8 mouse cellular contexts compared by ENCODE assay signal in the genomic region with DNA sequence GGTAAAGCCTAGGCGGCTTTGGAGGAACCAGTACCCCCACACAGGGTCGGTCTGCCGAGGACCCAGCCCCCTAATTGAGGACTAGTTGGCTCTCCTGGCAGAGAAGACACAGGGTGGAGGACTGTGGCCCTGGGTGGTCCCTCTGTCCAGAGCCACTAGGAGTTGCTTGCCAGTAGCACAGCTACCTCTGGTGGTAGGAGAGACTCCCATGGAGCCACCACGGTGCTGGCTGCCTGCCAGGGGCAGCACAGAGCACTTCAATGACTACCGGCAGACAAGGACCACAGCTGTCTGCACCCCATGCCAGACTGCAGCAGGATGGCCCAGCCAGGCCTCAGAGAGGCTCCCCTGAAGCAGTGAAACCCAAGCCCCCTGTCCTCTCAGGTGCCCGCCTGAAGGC. TPM values are rescaled to one million over a fixed set of nuclear protein-coding genes. Genes with fewer than 3 reads are reported as not detected.
DNase-seq lines count a peak whose midpoint lies in the region; ATAC-seq and TF ChIP-seq lines count a peak whose summit lies in the region.

No protein-coding gene starts in this region.

- ATAC-seq in embryonic facial prominence, embryonic 15.5 days (ENCODE audit: insufficient number of reproducible peaks, low FRiP score, low TSS enrichment, low read depth), result peak; percentile 43
- ATAC-seq in heart, postnatal 0 days (ENCODE audit: insufficient read depth, low read depth), result peak; percentile 80
- ATAC-seq in midbrain, embryonic 12.5 days (ENCODE audit: low FRiP score, low read depth), result peak; percentile 63
- no peak for ATAC-seq in megakaryocyte, adult 5-6 weeks (ENCODE audit: poor library complexity, severe bottlenecking)

- TF ChIP-seq CTCF in heart, postnatal 0 days (IDR thresholded peaks at IDR 0.05; ENCODE audit: low read depth), result peak; percentile 85

- peaks cover 22% of the 10 kb centered on the region for H3K4me1 ChIP-seq in embryonic facial prominence, embryonic 15.5 days
- H3K4me1 ChIP-seq in heart, postnatal 0 days (ENCODE audit: control insufficient read depth, insufficient read depth), result peaks cover 7% of the 10 kb centered on the region
- H3K4me1 ChIP-seq in midbrain, embryonic 12.5 days, result peaks cover 7% of the 10 kb centered on the region; the same call in 1 of the 2 replicates

- H3K9me3 ChIP-seq in embryonic facial prominence, embryonic 15.5 days (replicated peaks), result no peaks in the 10 kb centered on the region
- H3K9me3 ChIP-seq in heart, postnatal 0 days (replicated peaks; ENCODE audit: control insufficient read depth, low read length), result no peaks in the 10 kb centered on the region
- no peaks in the 10 kb centered on the region for H3K9me3 ChIP-seq in midbrain, embryonic 12.5 days

- H3K9ac ChIP-seq in embryonic facial prominence, embryonic 15.5 days, result no peak overlapping the region
- no peak overlapping the region for H3K9ac ChIP-seq in heart, postnatal 0 days (replicated peaks; ENCODE audit: low read depth, low read length)
- no peak overlapping the region for H3K9ac ChIP-seq in midbrain, embryonic 12.5 days (replicated peaks)

- H3K36me3 ChIP-seq in embryonic facial prominence, embryonic 15.5 days, result no peaks in the 10 kb centered on the region
- H3K36me3 ChIP-seq in heart, postnatal 0 days (replicated peaks; ENCODE audit: control insufficient read depth, insufficient read depth, low read length), result peaks cover 7% of the 10 kb centered on the region; the same call in 1 of the 2 replicates
- no peaks in the 10 kb centered on the region for H3K36me3 ChIP-seq in midbrain, embryonic 12.5 days

- no peak overlapping the region for H3K4me3 ChIP-seq in embryonic facial prominence, embryonic 15.5 days (replicated peaks)
- H3K4me3 ChIP-seq in heart, postnatal 0 days (ENCODE audit: low read depth, low read length), result no peak overlapping the region
- no peak overlapping the region for H3K4me3 ChIP-seq in midbrain, embryonic 12.5 days

- no peak overlapping the region for H3K4me2 ChIP-seq in embryonic facial prominence, embryonic 15.5 days (replicated peaks)
- H3K4me2 ChIP-seq in heart, postnatal 0 days (ENCODE audit: low read depth, low read length), result no peak overlapping the region
- H3K4me2 ChIP-seq in midbrain, embryonic 12.5 days (replicated peaks), result no peak overlapping the region

- H3K27ac ChIP-seq in embryonic facial prominence, embryonic 15.5 days (replicated peaks), result no peak overlapping the region
- H3K27ac ChIP-seq in heart, postnatal 0 days (ENCODE audit: low read depth), result no peak overlapping the region
- no peak overlapping the region for H3K27ac ChIP-seq in midbrain, embryonic 12.5 days (replicated peaks)

- WGBS in embryonic facial prominence, embryonic 15.5 days, result 27% methylated on average over 6 of the region's 6 CpGs
- WGBS in heart, postnatal 0 days, result 31% methylated on average over 6 of the region's 6 CpGs
- 40% methylated on average over 6 of the region's 6 CpGs for WGBS in midbrain, embryonic 12.5 days

- intact Hi-C loops in left cerebral cortex, postnatal 4 days (cut with DNase I), result loop anchor here (10.0 kb wide), 1 partner anchor 102 kb away; a partner anchor contains a TSS

- no peaks in the 10 kb centered on the region for H3K27me3 ChIP-seq in embryonic facial prominence, embryonic 15.5 days
- H3K27me3 ChIP-seq in heart, postnatal 0 days (ENCODE audit: control insufficient read depth, insufficient read depth, low read length), result no peaks in the 10 kb centered on the region
- peaks cover 6% of the 10 kb centered on the region for H3K27me3 ChIP-seq in midbrain, embryonic 12.5 days

- DNase-seq in layer of hippocampus, adult 11-12 months (ENCODE audit: low spot score), result peak; percentile 68
- DNase-seq in layer of hippocampus, postnatal 36 days, result no peak
- peak; percentile 32 for DNase-seq in NIH3T3 (ENCODE audit: low read depth)
- peak; percentile 84 for DNase-seq in heart, postnatal 0 days (ENCODE audit: low spot score)
- DNase-seq in left cerebral cortex, postnatal 4 days, result peak; percentile 92

- 0 out of 2 replicates have a peak, but pooled peaks have one; percentile 36 for TF ChIP-seq EP300 in heart, postnatal 0 days (IDR thresholded peaks at IDR 0.05; ENCODE audit: low read depth)

RNA-seq across cellular contexts. Expression of a gene that starts 15.2 kb away (rescaled TPM):
- total RNA-seq in layer of hippocampus, postnatal 36 days (2021), result 10 to 100 TPM; 29.7 to 30.6 TPM
- 33.2 and 34.5 TPM in 2 replicates for polyA plus RNA-seq in embryonic facial prominence, embryonic 15.5 days (2015; fragmentation: Nextera tagmentation; extraction: Ambion mirVana)
- total RNA-seq in heart, postnatal 0 days (2014; rRNA removed; ENCODE audit: low replicate concordance), result 63.9 and 88.0 TPM in 2 replicates
- polyA plus RNA-seq in heart, postnatal 0 days (2015; fragmentation: Nextera tagmentation; extraction: Ambion mirVana), result 29.1 and 36.6 TPM in 2 replicates
- total RNA-seq in left cerebral cortex, postnatal 4 days (2021), result 10 to 100 TPM; 23.2 to 25.3 TPM
- 27.7 and 30.0 TPM in 2 replicates for polyA plus RNA-seq in midbrain, embryonic 12.5 days (2016; fragmentation: Nextera tagmentation; extraction: Ambion mirVana)
- 22.8 TPM in 2 replicates for total RNA-seq in megakaryocyte, adult 5-6 weeks (2015)
- 104 TPM in 2 replicates for total RNA-seq in megakaryocyte, adult 5-6 weeks (2017)

RNA-seq across cellular contexts. Expression of a gene that starts 48.3 kb away (rescaled TPM):
- total RNA-seq in layer of hippocampus, postnatal 36 days (2021), result 100 to 1,000 TPM; 159 to 169 TPM
- 118 and 126 TPM in 2 replicates for polyA plus RNA-seq in embryonic facial prominence, embryonic 15.5 days (2015; fragmentation: Nextera tagmentation; extraction: Ambion mirVana)
- 90.9 and 101 TPM in 2 replicates for total RNA-seq in heart, postnatal 0 days (2014; rRNA removed; ENCODE audit: low replicate concordance)
- polyA plus RNA-seq in heart, postnatal 0 days (2015; fragmentation: Nextera tagmentation; extraction: Ambion mirVana), result 60.3 and 60.8 TPM in 2 replicates
- total RNA-seq in left cerebral cortex, postnatal 4 days (2021), result 100 to 1,000 TPM; 494 to 504 TPM
- polyA plus RNA-seq in midbrain, embryonic 12.5 days (2016; fragmentation: Nextera tagmentation; extraction: Ambion mirVana), result 305 and 314 TPM in 2 replicates
- total RNA-seq in megakaryocyte, adult 5-6 weeks (2015), result not detected in 2 replicates
- 0.16 and 0.40 TPM in 2 replicates for total RNA-seq in megakaryocyte, adult 5-6 weeks (2017)

Comparison
In these comparisons a context has a peak if more than half of its experiments do, and no peak if none do; other contexts are left out.
1. DNase-seq: peak in layer of hippocampus, adult 11-12 months (single experiment), NIH3T3 (single experiment), heart, postnatal 0 days (single experiment) and left cerebral cortex, postnatal 4 days (single experiment); none in layer of hippocampus, postnatal 36 days (0 of 2).
2. RNA of a gene that starts 48.3 kb away (total RNA-seq): 494 to 504 TPM in left cerebral cortex, postnatal 4 days, 159 to 169 TPM in layer of hippocampus, postnatal 36 days and 90.9 to 101 TPM in heart, postnatal 0 days; 0.16 to 0.40 TPM in megakaryocyte, adult 5-6 weeks; every median in the first group is over 10 times any median in the second.